Mouse (Mus musculus) CH12.LX (cell line): ENCODE measurements at regions not wholly inside any gene's neighbourhood (a gene's known extent, or its start where the extent isn't known, plus 50 kb on each side); places are given as distances from the start of the nearest gene placed in this dataset.
"Not testable (repeated sequence)": the region's sequence is repeated elsewhere in the genome, so short reads cannot be mapped to it uniquely, and the experiment has no call there.

Experiments
- DNase-seq: peaks from one replicate; pipeline ENCODE4 v3.0.0-alpha.2; 2013; ENCODE audit errors: extremely low read depth
- H3K27ac ChIP-seq: 2 replicates; pipeline ENCODE4 v1.5.1; 2012; ENCODE audit warnings: low read depth, mild to moderate bottlenecking, control low read depth, moderate library complexity; ENCODE audit not compliant: insufficient read depth
- H3K27me3 ChIP-seq: replicated peaks from 2 replicates; pipeline ENCODE3; 2012; ENCODE audit warnings: inconsistent platforms
- H3K36me3 ChIP-seq, 2 experiments: replicated peaks in 1 of 2; 2 replicates each; pipeline versions ENCODE3 to v1.6.1; 2012; ENCODE audit warnings: inconsistent platforms in 1 of 2, low read length in 1 of 2, mild to moderate bottlenecking in 1 of 2, mixed read lengths in 1 of 2, moderate library complexity in 1 of 2; ENCODE audit not compliant: control insufficient read depth in 1 of 2, insufficient read depth in 1 of 2
- H3K4me1 ChIP-seq, 2 experiments: 2 replicates each; pipeline ENCODE4 v1.6.1; 2012; ENCODE audit warnings: inconsistent platforms in 1 of 2, moderate library complexity in 1 of 2; ENCODE audit not compliant: insufficient read depth in 2 of 2, control insufficient read depth in 1 of 2
- H3K4me2 ChIP-seq: 2 replicates; pipeline ENCODE4 v1.6.1; 2012; ENCODE audit warnings: low read depth, mild to moderate bottlenecking, control low read depth; ENCODE audit not compliant: poor library complexity, insufficient read depth, severe bottlenecking
- H3K4me3 ChIP-seq, 3 experiments: fragments of 150-350 bp in 1 of 3; sonication (generic) in 1 of 3; replicated peaks in 1 of 3; 2 replicates each; pipeline versions ENCODE3 to v1.5.1; 2011 to 2012; ENCODE audit warnings: low read depth in 2 of 3, low read length in 2 of 3, mild to moderate bottlenecking in 2 of 3, moderate library complexity in 2 of 3, control low read depth in 1 of 3, improper control_type of control experiment in 1 of 3, inconsistent platforms in 1 of 3, mixed read lengths in 1 of 3; ENCODE audit not compliant: poor library complexity in 1 of 3
- H3K79me2 ChIP-seq: replicated peaks from 2 replicates; pipeline ENCODE4 v1.6.1; 2012; ENCODE audit warnings: mild to moderate bottlenecking, moderate library complexity; ENCODE audit not compliant: control insufficient read depth, poor library complexity, insufficient read depth, severe bottlenecking; ENCODE audit errors: extremely low read depth
- H3K9ac ChIP-seq: 2 replicates; pipeline ENCODE4 v1.6.1; 2012; ENCODE audit warnings: low read depth, mild to moderate bottlenecking, control low read depth, moderate library complexity; ENCODE audit not compliant: insufficient read depth
- H3K9me3 ChIP-seq: replicated peaks from 2 replicates; pipeline ENCODE3; 2012; ENCODE audit warnings: low read length, inconsistent platforms, mixed read lengths
- CHD1 ChIP-seq: IDR thresholded peaks from 2 replicates; pipeline ENCODE4 v1.6.1; 2012; ENCODE audit warnings: low read depth, low read length, improper control_type of control experiment, inconsistent platforms
- CHD2 ChIP-seq: IDR thresholded peaks from 2 replicates; pipeline ENCODE4 v1.6.1; 2011; ENCODE audit warnings: low read length, improper control_type of control experiment
- CTCF ChIP-seq, 2 experiments: IDR thresholded peaks in 1 of 2; conservative IDR thresholded peaks in 1 of 2; 2 replicates each; pipeline ENCODE4 v1.5.1; 2011 to 2012; ENCODE audit warnings: low read depth in 2 of 2, low read length in 2 of 2, improper control_type of control experiment in 1 of 2, inconsistent platforms in 1 of 2, mild to moderate bottlenecking in 1 of 2, moderate library complexity in 1 of 2
- E2F4 ChIP-seq: IDR thresholded peaks from 2 replicates; pipeline ENCODE4 v1.6.1; 2011; ENCODE audit warnings: low read depth, low read length, improper control_type of control experiment; ENCODE audit not compliant: insufficient replicate concordance
- EP300 ChIP-seq: IDR thresholded peaks from 2 replicates; pipeline ENCODE4 v1.6.1; 2011; ENCODE audit warnings: low read length, improper control_type of control experiment
- GABPA ChIP-seq: IDR thresholded peaks from 2 replicates; pipeline ENCODE4 v1.6.1; 2012; ENCODE audit warnings: low read depth, low read length, improper control_type of control experiment, inconsistent platforms; ENCODE audit not compliant: insufficient replicate concordance
- IRF4 ChIP-seq: IDR thresholded peaks from 2 replicates; pipeline ENCODE4 v1.6.1; 2014; ENCODE audit warnings: low read depth, mild to moderate bottlenecking, inconsistent platforms, low read length, improper control_type of control experiment
- JUN ChIP-seq: IDR thresholded peaks from 2 replicates; pipeline ENCODE4 v1.6.1; 2011; ENCODE audit warnings: low read depth, mild to moderate bottlenecking, low read length, improper control_type of control experiment, moderate library complexity; ENCODE audit not compliant: insufficient read depth
- MAFK ChIP-seq: IDR thresholded peaks from 2 replicates; pipeline ENCODE4 v1.6.1; 2011; ENCODE audit warnings: low read length, improper control_type of control experiment; ENCODE audit not compliant: insufficient replicate concordance
- MAX ChIP-seq: IDR thresholded peaks from 2 replicates; pipeline ENCODE4 v1.6.1; 2011; ENCODE audit warnings: low read length, improper control_type of control experiment
- MAZ ChIP-seq: IDR thresholded peaks from 2 replicates; pipeline ENCODE4 v1.6.1; 2012; ENCODE audit warnings: low read depth, mild to moderate bottlenecking, inconsistent platforms, low read length, improper control_type of control experiment, moderate library complexity
- MEF2A ChIP-seq: IDR thresholded peaks from 2 replicates; pipeline ENCODE4 v1.6.1; 2014; ENCODE audit warnings: low read depth, mild to moderate bottlenecking, inconsistent platforms, low read length, improper control_type of control experiment, borderline replicate concordance
- MXI1 ChIP-seq: IDR thresholded peaks from 2 replicates; pipeline ENCODE4 v1.6.1; 2011; ENCODE audit warnings: mild to moderate bottlenecking, low read depth, low read length, improper control_type of control experiment
- MYC ChIP-seq: IDR thresholded peaks from 2 replicates; pipeline ENCODE4 v1.6.1; 2011; ENCODE audit warnings: low read depth, mild to moderate bottlenecking, improper control_type of control experiment, low read length
- NRF1 ChIP-seq: IDR thresholded peaks from 2 replicates; pipeline ENCODE4 v1.6.1; 2014; ENCODE audit warnings: low read depth, mild to moderate bottlenecking, inconsistent platforms, low read length, improper control_type of control experiment, moderate library complexity
- PAX5 ChIP-seq: IDR thresholded peaks from 2 replicates; pipeline ENCODE4 v1.6.1; 2012; ENCODE audit warnings: low read length, inconsistent platforms, mixed read lengths
- POLR2A ChIP-seq: IDR thresholded peaks from 2 replicates; pipeline ENCODE4 v1.6.1; 2011; ENCODE audit warnings: low read depth, mild to moderate bottlenecking, improper control_type of control experiment, low read length
- POLR2AphosphoS2 ChIP-seq: IDR thresholded peaks from 2 replicates; pipeline ENCODE4 v1.6.1; 2011; ENCODE audit warnings: low read depth, low read length, improper control_type of control experiment
- RAD21 ChIP-seq: IDR thresholded peaks from 2 replicates; pipeline ENCODE4 v1.6.1; 2011; ENCODE audit warnings: low read depth, mild to moderate bottlenecking, low read length, improper control_type of control experiment, moderate library complexity
- RCOR1 ChIP-seq: conservative IDR thresholded peaks from 2 replicates; pipeline ENCODE4 v1.6.1; 2012; ENCODE audit warnings: low read depth, mild to moderate bottlenecking, inconsistent platforms, low read length, improper control_type of control experiment
- SMC3 ChIP-seq: IDR thresholded peaks from 2 replicates; pipeline ENCODE4 v1.6.1; 2011; ENCODE audit warnings: low read depth, low read length, improper control_type of control experiment
- TCF12 ChIP-seq: IDR thresholded peaks from 2 replicates; pipeline ENCODE4 v1.6.1; 2014; ENCODE audit warnings: low read depth, mild to moderate bottlenecking, inconsistent platforms, low read length, improper control_type of control experiment
- UBTF ChIP-seq: IDR thresholded peaks from 2 replicates; pipeline ENCODE4 v1.6.1; 2012; ENCODE audit warnings: low read depth, mild to moderate bottlenecking, inconsistent platforms, low read length, improper control_type of control experiment, moderate library complexity
- USF1 ChIP-seq: IDR thresholded peaks from 2 replicates; pipeline ENCODE4 v1.6.1; 2014; ENCODE audit warnings: low read depth, mild to moderate bottlenecking, inconsistent platforms, low read length, improper control_type of control experiment
- USF2 ChIP-seq: conservative IDR thresholded peaks from 2 replicates; pipeline ENCODE4 v1.6.1; 2011; ENCODE audit warnings: low read depth, low read length, improper control_type of control experiment
- ZC3H11A ChIP-seq: IDR thresholded peaks from 2 replicates; pipeline ENCODE4 v1.6.1; 2012; ENCODE audit warnings: low read depth, mild to moderate bottlenecking, inconsistent platforms, low read length, improper control_type of control experiment
- ZKSCAN1 ChIP-seq: IDR thresholded peaks from 2 replicates; pipeline ENCODE4 v1.6.1; 2012; ENCODE audit warnings: low read depth, inconsistent platforms, low read length, improper control_type of control experiment, borderline replicate concordance
- ZMIZ1 ChIP-seq: IDR thresholded peaks from 2 replicates; pipeline ENCODE4 v1.6.1; 2012; ENCODE audit warnings: low read depth, mild to moderate bottlenecking, inconsistent platforms, low read length, improper control_type of control experiment
- ZNF384 ChIP-seq: IDR thresholded peaks from 2 replicates; pipeline ENCODE4 v1.6.1; 2012; ENCODE audit warnings: low read depth, low read length, improper control_type of control experiment, inconsistent platforms
- dilution Hi-C: fragments of 300-500 bp; cut with MboI; formaldehyde crosslinking; loops from 2 replicates; pipeline ENCODE4 v1.14.3; 2020; ENCODE audit warnings: low sequenced_read_pairs; ENCODE audit not compliant: extremely low pct_unique_long_range_greater_than_20kb, extremely low pct_ligation_motif_present
- in situ Hi-C: fragments of 300-500 bp; cut with MboI; formaldehyde crosslinking; loops from 3 replicates; pipeline ENCODE4 v1.14.3; 2019; ENCODE audit warnings: low sequenced_read_pairs, low pct_ligation_motif_present, low pct_unique_long_range_greater_than_20kb, mixed read lengths

- Histone ChIP-seq H3K27ac (no peak overlapping the region), H3K36me3 (no peaks in the 10 kb centered on the region), H3K4me3 (no peak overlapping the region), H3K27me3 (no peaks in the 10 kb centered on the region), H3K4me2 (no peak overlapping the region), H3K79me2 (no peaks in the 10 kb centered on the region), H3K9ac (no peak overlapping the region), H3K4me1 (no peaks in the 10 kb centered on the region), H3K9me3 (no peaks in the 10 kb centered on the region)
- in situ Hi-C loops, result no loop called here
- no peak for TF ChIP-seq POLR2A
- TF ChIP-seq ZNF384, result no peak
- TF ChIP-seq E2F4, result no peak
- TF ChIP-seq USF2, result no peak
- TF ChIP-seq IRF4, result no peak
- TF ChIP-seq GABPA, result no peak
- TF ChIP-seq CTCF (conservative IDR thresholded peaks at IDR 0.05 in 1 of 2, IDR thresholded peaks at IDR 0.05 in 1 of 2; ENCODE audit: low read depth in 2 of 2, low read length in 2 of 2), result no peak
- no peak for TF ChIP-seq MEF2A
- TF ChIP-seq MYC, result no peak
- TF ChIP-seq ZC3H11A, result no peak
- dilution Hi-C loops, result no loop called here
- no peak for DNase-seq
Measured at GRCm38 (mm10) chr9:81275751-81276150, 357.9 kb downstream of the Htr1b start.

GRCm38 (mm10) chr9:81275336-81275735 is 358.3 kb downstream of the Htr1b start:
- no peaks in the 10 kb centered on the region for H3K9me3 ChIP-seq
- no peaks in the 10 kb centered on the region for H3K27me3 ChIP-seq
- no peak for DNase-seq
- no peak overlapping the region for H3K9ac ChIP-seq
- H3K27ac ChIP-seq, result no peak overlapping the region
- in situ Hi-C loops, result no loop called here
- dilution Hi-C loops, result no loop called here
- H3K4me3 ChIP-seq, result no peak overlapping the region
- no peaks in the 10 kb centered on the region for H3K4me1 ChIP-seq
- TF ChIP-seq MAX, result no peak
- TF ChIP-seq NRF1, result no peak
- TF ChIP-seq RCOR1, result no peak
- no peak for TF ChIP-seq USF1
- no peak for TF ChIP-seq CHD2
- TF ChIP-seq UBTF, result no peak
- no peak for TF ChIP-seq ZMIZ1
- no peak for TF ChIP-seq JUN
- no peak for TF ChIP-seq ZKSCAN1
- no peak for TF ChIP-seq CHD1
- TF ChIP-seq PAX5, result no peak
- TF ChIP-seq EP300, result no peak
- TF ChIP-seq CTCF (conservative IDR thresholded peaks at IDR 0.05 in 1 of 2, IDR thresholded peaks at IDR 0.05 in 1 of 2; ENCODE audit: low read depth in 2 of 2, low read length in 2 of 2), result no peak
- no peak for TF ChIP-seq MAFK
- no peak for TF ChIP-seq RAD21
- TF ChIP-seq MXI1, result no peak
- no peak for TF ChIP-seq SMC3
- no peak for TF ChIP-seq TCF12
- TF ChIP-seq POLR2AphosphoS2, result no peak
- no peak for TF ChIP-seq MAZ
- TF ChIP-seq, all 38 proteins: peak for 0
- H3K79me2 ChIP-seq, result no peaks in the 10 kb centered on the region
- no peak overlapping the region for H3K4me2 ChIP-seq
- no peaks in the 10 kb centered on the region for H3K36me3 ChIP-seq

GRCm38 (mm10) chr9:81224957-81225356 is 408.7 kb downstream of the Htr1b start:
- H3K4me2 ChIP-seq, in situ Hi-C loops, H3K9me3 ChIP-seq, H3K27ac ChIP-seq, H3K9ac ChIP-seq, H3K36me3 ChIP-seq, dilution Hi-C loops, DNase-seq, H3K4me1 ChIP-seq, H3K79me2 ChIP-seq, H3K4me3 ChIP-seq, H3K27me3 ChIP-seq: not testable (repeated sequence)
